Mouse (Mus musculus) spleen, embryonic (tissue): ENCODE measurements at regions not wholly inside any gene's neighbourhood (a gene's known extent, or its start where the extent isn't known, plus 50 kb on each side); places are given as distances from the start of the nearest gene placed in this dataset.

Experiments
- CTCF ChIA-PET: fragments of 350-600 bp; sonication (Branson Sonifier 250); formaldehyde crosslinking; loops from one replicate; lab custom pipeline; 2022; lab: Charles Lee

DNA sequence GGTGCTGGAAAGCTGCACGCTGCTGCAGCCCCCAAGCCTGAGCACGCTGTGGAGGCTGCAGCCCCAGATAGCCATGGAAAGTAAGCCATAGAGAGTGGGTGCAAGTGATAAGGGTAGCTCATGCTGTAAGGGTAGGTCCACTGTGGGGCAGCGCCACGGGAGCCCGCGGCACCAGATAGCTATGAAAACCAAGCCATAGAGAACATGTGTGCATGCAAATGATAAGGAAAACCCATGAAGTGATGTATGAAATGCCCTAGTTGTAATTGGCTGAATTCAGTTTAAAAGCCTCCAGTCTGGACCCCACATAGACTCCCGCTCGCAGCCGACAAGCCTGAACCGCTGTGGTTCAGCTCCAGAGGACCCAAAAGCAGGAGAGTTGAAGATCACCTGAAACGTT, 58.8 kb upstream of the L3mbtl3 start:
- CTCF ChIA-PET, result no interaction called here

GRCm38 (mm10) chr10:26440720-26441119, 64.9 kb upstream of the L3mbtl3 start:
- CTCF ChIA-PET, result interaction anchor here (0.6 to 0.8 kb wide), 2 partner anchors 694 to 958 kb away, joined by 4 read pairs; no protein-coding TSS in a partner anchor

DNA sequence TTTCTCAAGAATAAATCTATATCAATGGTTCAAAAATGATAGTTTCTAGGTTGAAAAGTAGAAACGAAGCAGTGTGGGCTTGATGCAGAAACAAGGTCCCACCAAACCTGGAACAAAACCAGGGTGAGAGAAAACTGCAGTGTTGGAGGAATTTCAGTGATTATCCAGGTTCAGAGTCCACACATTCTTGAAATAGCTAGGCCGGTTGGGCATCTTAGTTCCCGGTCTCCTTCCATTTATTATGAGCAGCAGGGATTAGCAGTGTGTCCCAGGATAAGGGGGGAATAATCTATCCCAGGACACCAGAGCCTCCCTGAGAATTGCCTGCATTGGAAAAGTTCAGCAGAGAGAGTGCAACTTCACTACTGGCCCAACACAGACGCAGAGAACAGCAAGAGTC, 108.5 kb upstream of the L3mbtl3 start:
- CTCF ChIA-PET, result no interaction called here

DNA sequence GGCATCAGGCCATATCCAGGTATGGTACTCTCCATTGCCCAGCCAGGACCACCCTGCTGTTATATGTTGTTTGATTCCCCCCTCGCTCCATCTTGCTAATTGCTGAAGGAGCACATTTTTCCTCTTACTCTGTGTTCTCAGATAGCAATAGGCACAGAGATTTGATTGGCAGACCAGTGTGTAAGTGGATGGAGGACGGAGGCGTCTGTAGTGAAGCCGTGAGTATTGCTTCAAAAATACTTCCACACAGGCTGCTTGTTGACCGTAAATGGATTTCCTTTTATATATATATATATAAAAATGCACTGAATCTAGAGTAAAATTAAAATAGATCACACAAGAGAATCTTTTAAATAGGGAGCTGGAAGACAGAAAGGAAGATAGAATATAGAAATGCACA, 115.6 kb upstream of the L3mbtl3 start:
- CTCF ChIA-PET, result no interaction called here

DNA sequence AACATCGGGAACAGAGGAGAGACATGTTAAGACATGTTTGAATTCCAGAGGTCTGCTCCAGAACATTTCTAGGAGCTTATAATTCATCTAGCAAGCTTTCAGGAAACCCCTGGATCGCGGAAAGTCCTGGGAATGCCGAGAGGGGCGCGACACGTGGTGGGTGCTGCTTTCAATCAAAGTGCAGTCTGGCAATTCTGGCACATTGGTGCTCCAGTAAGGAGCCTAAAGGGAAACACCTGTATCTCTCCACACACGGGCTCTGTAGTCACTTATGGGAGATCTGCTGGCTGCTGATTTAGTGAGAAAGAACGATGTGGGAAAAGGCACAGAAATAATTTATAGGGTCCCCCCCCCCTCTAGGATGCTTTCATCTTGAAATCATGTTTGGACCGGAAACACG, 116.4 kb upstream of the L3mbtl3 start:
- CTCF ChIA-PET, result no interaction called here

DNA sequence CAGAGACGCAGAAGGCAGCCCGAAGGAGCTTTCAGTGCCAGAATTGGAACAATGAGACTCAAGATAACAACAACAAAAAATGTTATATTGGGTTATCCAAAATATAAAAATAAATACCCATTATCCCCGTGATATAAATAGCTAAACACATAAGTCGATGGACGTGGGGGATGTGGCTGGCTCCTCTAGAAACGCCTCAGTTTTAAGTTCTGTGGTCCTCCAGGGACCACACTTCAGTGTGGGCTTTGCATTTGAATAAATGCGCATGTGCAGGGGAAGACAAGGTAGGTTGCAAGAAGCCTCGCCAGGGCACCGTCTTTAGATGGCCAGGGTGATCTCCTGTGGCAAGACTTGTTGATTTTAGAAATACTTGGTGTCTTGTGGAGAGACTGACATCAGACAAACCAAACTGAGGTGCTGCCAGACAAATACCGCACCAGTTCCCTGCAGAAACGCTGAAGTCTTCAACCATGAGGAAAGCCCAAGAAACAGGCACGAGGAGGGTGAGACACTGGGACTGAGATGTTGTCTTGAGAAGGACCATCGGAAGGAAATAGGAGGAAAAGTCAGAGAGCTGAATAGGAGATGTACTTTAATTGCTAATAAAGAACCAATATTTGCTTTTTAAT, 117.2 kb upstream of the L3mbtl3 start:
- CTCF ChIA-PET, result interaction anchor here (0.5 to 0.7 kb wide), 3 partner anchors 71 to 398 kb away, joined by 3 to 14 read pairs (median 4); no protein-coding TSS in a partner anchor

- CTCF ChIA-PET, result interaction anchor here (0.5 to 0.7 kb wide), 3 partner anchors 71 to 1434 kb away, joined by 3 to 5 read pairs (median 4); no protein-coding TSS in a partner anchor
Observed at GRCm38 (mm10) chr10:26493801-26494200, 118.0 kb upstream of the L3mbtl3 start.

DNA sequence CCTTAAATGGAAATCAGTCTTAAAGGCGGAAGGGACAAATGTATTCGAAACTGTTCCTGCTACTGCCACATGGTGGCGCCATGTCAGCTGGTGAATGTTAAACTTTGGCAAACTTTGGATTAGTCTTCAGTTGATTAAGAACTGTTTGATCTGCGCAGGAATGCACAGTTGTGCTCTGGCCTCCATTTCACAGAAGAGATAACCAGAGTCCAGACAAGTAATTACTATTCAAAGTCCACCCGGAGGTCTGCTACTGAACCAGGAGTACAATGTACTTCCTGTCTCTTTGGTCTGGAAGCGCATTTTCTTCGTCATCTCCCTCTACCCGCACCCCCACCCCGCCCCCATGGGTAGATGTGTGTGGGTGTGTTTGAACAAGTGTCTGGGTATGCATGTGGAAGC, 118.6 kb upstream of the L3mbtl3 start:
- CTCF ChIA-PET, result interaction anchor here (0.6 to 0.7 kb wide), 2 partner anchors 396 to 1433 kb away, joined by 3 to 5 read pairs; no protein-coding TSS in a partner anchor

DNA sequence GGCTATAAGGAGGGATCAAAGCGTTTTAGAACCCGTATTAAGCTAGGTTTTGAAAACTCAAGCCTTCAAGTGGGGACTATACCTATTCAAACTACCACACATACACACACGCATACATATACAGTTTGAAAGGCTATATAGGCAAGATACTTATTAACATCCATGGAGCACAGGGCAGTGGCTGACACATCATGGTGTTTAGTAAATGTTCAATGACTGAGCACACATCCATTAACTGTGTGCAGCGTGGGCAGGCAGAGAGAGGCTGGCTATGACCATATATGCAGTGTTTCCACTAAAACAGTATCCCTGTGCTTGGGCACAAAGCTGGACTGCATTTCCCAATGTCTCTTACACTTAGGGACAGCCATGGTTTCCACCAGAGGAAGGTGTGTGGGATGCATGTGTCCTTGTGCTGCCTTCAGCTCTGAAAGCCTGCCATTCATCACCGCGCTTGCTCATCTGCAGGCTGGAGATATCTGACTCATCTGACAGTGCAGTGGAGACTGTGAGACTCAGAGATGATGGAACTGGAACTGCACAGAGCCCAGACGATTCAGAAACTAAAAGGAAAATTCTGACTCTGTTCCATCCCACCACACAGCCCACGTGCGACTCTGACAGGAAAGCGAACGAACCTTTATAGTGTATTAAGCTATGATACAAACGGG, 124.6 kb upstream of the L3mbtl3 start:
- CTCF ChIA-PET, result no interaction called here

GRCm38 (mm10) chr10:26520879-26521278, 145.1 kb upstream of the L3mbtl3 start:
- CTCF ChIA-PET, result no interaction called here

DNA sequence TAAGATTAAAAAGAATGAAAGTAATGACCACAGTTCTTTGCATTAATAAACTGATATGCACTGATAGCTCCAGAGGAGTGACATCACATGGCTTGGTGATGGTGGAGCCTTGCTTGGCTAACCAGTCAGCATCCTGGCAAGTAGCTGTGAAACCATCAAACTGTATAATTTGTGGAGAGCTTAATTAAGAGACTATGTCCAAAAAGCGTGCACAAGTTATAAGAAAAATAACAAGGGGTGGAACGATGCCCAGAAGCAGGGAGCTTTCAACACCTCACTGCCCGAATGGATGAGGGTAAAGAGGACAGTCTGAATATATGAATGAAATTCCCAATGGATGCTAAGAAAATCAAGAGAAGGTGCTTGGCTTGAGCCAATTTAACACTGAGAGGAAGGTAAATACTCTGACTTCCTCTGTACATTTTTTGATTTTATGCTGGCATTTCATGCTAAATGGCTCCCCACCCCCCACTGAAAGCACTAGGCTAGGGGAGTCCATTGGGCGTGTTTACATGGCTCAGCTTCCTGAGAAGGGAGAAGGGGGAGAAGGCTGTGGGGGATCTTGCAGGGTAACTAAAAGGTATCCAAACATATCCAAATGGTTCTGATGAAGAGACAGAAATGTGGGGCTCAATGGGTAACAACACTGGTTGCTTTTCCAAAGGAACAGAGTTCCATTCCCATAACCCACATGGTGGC, 150.2 kb upstream of the L3mbtl3 start:
- CTCF ChIA-PET, result no interaction called here

GRCm38 (mm10) chr10:26540189-26540588, 164.4 kb upstream of the L3mbtl3 start:
- CTCF ChIA-PET, result interaction anchor here (0.7 kb wide), 4 partner anchors 89 to 175 kb away, joined by 3 to 7 read pairs (median 4); no protein-coding TSS in a partner anchor

- CTCF ChIA-PET, result no interaction called here
Observed at GRCm38 (mm10) chr10:26544061-26544460, 168.3 kb upstream of the L3mbtl3 start.

GRCm38 (mm10) chr10:26544796-26545195, 169.0 kb upstream of the L3mbtl3 start:
- CTCF ChIA-PET, result no interaction called here

DNA sequence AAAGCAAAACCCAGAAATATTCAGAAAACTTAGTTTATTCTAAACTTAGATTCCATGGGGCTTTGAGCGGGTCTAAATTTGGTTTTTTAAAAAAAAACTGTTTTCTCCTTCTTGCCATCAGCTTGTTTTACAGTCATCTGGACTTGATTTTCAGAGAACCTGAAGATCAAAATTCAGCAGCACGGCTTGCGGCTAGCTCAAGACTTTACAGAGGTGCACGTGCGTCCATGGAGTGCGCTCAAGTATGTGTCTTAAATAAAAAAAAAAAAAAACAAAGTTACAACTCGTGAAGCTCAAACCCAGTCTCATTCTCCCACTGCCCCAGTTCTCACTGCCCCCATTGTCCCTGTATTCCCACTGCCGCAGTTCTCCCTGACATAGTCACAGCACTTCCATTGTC, 180.5 kb upstream of the L3mbtl3 start:
- CTCF ChIA-PET, result no interaction called here

DNA sequence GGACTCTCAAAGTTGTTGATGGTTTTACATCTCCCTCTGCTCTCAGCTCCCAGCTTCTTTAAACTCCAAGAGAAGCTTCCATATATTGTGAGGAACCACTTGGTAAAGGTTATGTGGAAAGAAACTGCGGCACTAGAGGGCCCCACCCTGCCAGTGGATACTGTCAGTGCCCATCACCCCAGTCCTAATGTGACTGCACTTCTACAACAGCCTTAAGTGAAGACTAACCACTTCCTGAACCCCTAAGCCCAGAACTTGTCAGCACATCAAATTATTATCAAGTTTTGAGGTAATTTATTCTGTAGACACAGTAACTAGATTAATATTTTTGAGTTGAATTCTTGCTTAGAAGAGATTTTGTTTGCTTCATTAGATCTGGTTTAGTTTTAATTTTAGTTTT, 182.3 kb upstream of the L3mbtl3 start:
- CTCF ChIA-PET, result no interaction called here

- CTCF ChIA-PET, result no interaction called here
Observed at GRCm38 (mm10) chr10:26559323-26559722, 183.6 kb upstream of the L3mbtl3 start.

DNA sequence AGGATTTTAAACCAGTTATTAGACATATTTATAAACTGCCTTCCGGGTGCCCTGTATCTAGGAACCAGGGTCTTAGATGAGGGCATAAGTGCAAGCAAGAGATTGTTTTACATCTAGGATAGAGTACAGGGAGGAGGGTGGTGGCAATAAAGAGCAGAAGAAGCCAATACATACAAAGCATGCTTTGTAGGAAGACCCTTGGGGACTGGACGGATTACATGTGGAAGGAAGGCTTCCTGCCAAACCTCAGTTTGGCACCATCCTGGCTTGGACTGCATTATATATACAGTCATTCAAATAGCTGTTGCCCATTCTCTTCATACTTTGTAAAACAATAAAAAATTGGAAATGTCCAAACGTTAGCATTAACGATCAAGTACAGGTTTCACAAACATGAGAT, 184.7 kb upstream of the L3mbtl3 start:
- CTCF ChIA-PET, result no interaction called here

DNA sequence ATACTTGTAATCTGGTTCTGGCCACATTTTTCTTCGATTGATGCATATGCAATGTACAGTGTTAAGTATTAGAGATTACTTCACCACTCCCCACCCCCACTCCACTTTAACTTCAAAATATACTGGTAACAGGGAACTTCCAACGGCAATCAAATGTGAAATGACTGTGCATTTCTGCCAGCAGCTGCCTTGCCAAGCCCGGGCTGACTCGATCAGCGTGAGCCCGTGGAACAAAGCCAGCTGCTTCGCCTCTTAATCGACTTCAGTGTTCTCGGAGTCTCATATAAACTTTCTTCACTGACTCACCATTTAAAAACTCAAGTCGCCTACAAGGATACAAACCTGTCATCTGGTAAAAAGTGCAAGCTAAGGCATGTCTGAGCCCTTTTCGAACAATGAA, 188.7 kb upstream of the L3mbtl3 start:
- CTCF ChIA-PET, result no interaction called here

DNA sequence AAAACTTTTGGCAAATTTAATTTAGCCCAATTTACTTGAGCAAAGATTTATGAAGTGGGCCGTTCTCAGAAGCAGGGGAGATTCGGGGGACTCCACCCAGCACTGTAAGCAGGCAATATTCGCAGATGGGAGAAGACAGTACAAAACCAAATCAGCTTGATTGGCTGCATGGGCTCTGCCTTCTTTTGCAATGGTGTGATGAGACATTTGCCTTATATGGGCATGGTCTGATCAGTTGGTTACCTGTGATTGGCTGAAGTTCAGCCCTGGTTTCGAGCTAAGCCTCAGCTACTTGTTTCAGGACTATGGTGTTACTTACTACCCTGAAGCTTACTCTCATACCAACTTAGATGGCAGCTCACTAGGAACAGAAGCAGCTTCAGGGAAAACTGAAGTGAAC, 185.6 kb upstream of the Arhgap18 start:
- CTCF ChIA-PET, result no interaction called here

DNA sequence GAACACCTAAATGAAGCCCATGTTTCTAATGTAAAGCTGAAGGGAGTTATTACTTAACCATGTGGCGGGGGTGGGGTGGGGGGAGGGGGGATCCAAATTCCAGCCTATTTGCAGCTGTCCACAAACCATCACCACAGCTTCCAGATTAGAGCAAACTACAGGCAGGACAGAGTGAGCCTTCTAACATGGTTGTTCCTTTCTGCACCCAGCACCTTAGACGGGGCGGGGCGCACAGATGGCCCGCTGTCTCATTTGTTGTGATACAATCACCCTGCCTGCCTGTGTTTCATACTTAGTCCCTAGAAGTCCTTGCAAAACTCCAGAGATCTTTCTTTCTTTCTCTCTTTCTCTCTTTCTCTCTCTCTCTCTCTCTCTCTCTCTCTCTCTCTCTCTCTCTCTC, 182.8 kb upstream of the Arhgap18 start:
- CTCF ChIA-PET, result no interaction called here

- CTCF ChIA-PET, result no interaction called here
Observed at GRCm38 (mm10) chr10:26571377-26571776, 181.8 kb upstream of the Arhgap18 start.

DNA sequence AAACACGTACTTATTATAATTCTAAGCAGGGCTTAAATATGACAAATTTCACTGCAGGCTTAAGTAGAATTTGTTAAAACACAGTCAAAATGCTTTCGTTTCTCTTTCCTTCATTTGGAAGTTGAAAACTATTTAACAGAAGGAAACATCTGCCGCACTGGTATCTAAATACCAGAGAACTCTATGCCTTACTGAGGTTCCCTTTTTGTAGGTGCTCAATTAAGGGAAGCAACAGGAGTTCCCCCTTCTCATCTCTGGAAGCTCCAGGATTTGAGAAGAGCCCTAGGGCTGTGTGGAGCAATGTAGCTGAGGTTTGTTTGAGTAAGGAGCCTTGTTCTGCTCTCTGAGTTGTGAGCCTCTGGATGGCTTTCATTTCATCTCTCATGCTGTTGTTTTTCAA, 177.1 kb upstream of the Arhgap18 start:
- CTCF ChIA-PET, result no interaction called here
